Mouse (Mus musculus) embryonic fibroblast, embryonic 13.5 days (primary cell): ENCODE data around the gene Aldh2.

Experiments
- CTCF ChIP-seq: IDR thresholded peaks from 2 replicates; pipeline ENCODE4 v1.5.1; 2011; ENCODE audit warnings: mild to moderate bottlenecking, control low read depth, low read length, moderate library complexity, borderline replicate concordance; ENCODE audit not compliant: insufficient read depth
- POLR2A ChIP-seq: IDR thresholded peaks from 2 replicates; pipeline ENCODE4 v1.6.1; 2011; ENCODE audit warnings: low read depth, mild to moderate bottlenecking, control low read depth, low read length, moderate library complexity

DNA sequence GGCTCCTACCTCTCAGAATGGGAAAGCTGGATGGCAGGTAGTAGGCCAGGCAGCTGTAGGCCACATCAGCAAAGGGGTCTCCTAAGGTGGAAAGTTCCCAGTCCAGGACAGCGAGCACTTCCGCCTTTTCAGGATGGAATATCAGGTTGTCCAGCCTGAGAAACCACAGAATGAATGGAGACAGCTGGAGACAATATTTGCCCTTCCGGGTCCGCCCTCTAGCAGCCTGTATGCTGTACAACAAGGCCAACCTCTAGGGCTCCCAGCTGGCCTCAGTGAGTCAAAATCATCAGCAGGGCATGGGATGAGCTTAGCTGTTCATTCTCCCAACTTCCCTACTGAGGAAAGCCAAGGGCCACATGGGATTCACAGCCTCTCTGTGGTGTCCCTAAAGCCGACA lies 41.0 kb upstream of the Aldh2 start:
- TF ChIP-seq CTCF: no peak
- no peak for TF ChIP-seq POLR2A
